24 mouse cellular contexts compared by ENCODE assay signal in genomic region chr13:67791921-67792455, GRCm38 (mm10). TPM values are rescaled to one million over a fixed set of nuclear protein-coding genes. Genes with fewer than 3 reads are reported as not detected.
DNase-seq lines count a peak whose midpoint lies in the region; ATAC-seq and TF ChIP-seq lines count a peak whose summit lies in the region.
"Had no signal": no experiment of that assay in that cellular context is flagged by ENCODE, and none has a peak within 500 bp of the region (broad histone marks: within the 10 kb centered on the region; RNA-seq: fewer than 3 reads in every experiment).

No protein-coding gene starts in this region.

- no peak overlapping the region for H3K4me2 ChIP-seq in forebrain, postnatal 0 days (ENCODE audit: low read depth)
- H3K4me2 ChIP-seq: embryonic facial prominence, embryonic 12.5 days; forebrain, embryonic 13.5 days; forebrain, embryonic 15.5 days had no signal

- H3K27me3 ChIP-seq in forebrain, postnatal 0 days (ENCODE audit: insufficient read depth, low read length), result no peaks in the 10 kb centered on the region
- H3K27me3 ChIP-seq: embryonic facial prominence, embryonic 12.5 days; forebrain, embryonic 13.5 days; forebrain, embryonic 15.5 days; Patski had no signal

- ATAC-seq in forebrain, postnatal 0 days, result no peak
- no peak for ATAC-seq in granulocyte monocyte progenitor cell, adult 5-6 weeks (replicated peaks; ENCODE audit: poor library complexity, severe bottlenecking)
- ATAC-seq: CD4-positive, CD25-positive, alpha-beta regulatory T cell, adult 4 months; forebrain, embryonic 13.5 days; forebrain, embryonic 15.5 days; Patski had no signal

- no peak overlapping the region for H3K9ac ChIP-seq in forebrain, postnatal 0 days
- H3K9ac ChIP-seq: embryonic facial prominence, embryonic 12.5 days; forebrain, embryonic 13.5 days; forebrain, embryonic 15.5 days had no signal

- peaks cover 10% of the 10 kb centered on the region; the same call in 1 of the 2 replicates for H3K36me3 ChIP-seq in forebrain, postnatal 0 days (ENCODE audit: insufficient read depth)
- H3K36me3 ChIP-seq: G1E had no signal

- 0 out of 2 replicates have a peak, but pooled peaks cover 4% of the 10 kb centered on the region for H3K9me3 ChIP-seq in forebrain, postnatal 0 days (ENCODE audit: low read length)
- H3K9me3 ChIP-seq: forebrain, embryonic 13.5 days; forebrain, embryonic 15.5 days; G1E had no signal

- no peaks in the 10 kb centered on the region for H3K4me1 ChIP-seq in forebrain, postnatal 0 days (ENCODE audit: insufficient read depth)
- H3K4me1 ChIP-seq: embryonic facial prominence, embryonic 10.5 days; embryonic facial prominence, embryonic 12.5 days; forebrain, embryonic 13.5 days; forebrain, embryonic 15.5 days had no signal

- no peak for TF ChIP-seq CTCF in forebrain, postnatal 0 days (IDR thresholded peaks at IDR 0.05; ENCODE audit: low read depth)

- 94% methylated on average over 10 of the region's 10 CpGs for WGBS in forebrain, postnatal 0 days

- no peak overlapping the region for H3K4me3 ChIP-seq in forebrain, postnatal 0 days (ENCODE audit: low read depth, low read length)
- H3K4me3 ChIP-seq: embryonic facial prominence, embryonic 10.5 days; embryonic facial prominence, embryonic 12.5 days; forebrain, embryonic 13.5 days; forebrain, embryonic 15.5 days had no signal

- no peak overlapping the region for H3K27ac ChIP-seq in forebrain, postnatal 0 days (ENCODE audit: low read depth, low read length)
- H3K27ac ChIP-seq: embryonic facial prominence, embryonic 10.5 days; embryonic facial prominence, embryonic 12.5 days; forebrain, embryonic 13.5 days; forebrain, embryonic 15.5 days had no signal

- intact Hi-C loops in heart, postnatal 10 days (cut with DNase I), result no loop called here

- DNase-seq in heart, adult 11 months, result peak; percentile 68
- no peak for DNase-seq in heart, postnatal 10 days
- DNase-seq in ES-CJ7 (ENCODE audit: low read depth, low spot score) (peak; percentile 51), R1 (ENCODE audit: low read depth, low spot score) (peak; percentile 66), ZHBTc4 (ENCODE audit: low read depth, low spot score) (peak; percentile 77)
- no peak for DNase-seq in forebrain, postnatal 0 days
- DNase-seq in spleen, postnatal 4 days (ENCODE audit: low spot score in 2 of 2), result no peak
- DNase-seq: adrenal gland, adult 2 months; adrenal gland, postnatal 10 days; adrenal gland, postnatal 25 days; B cell, adult 2 months; cerebellum, adult 11-12 months; cerebellum, adult 2 months; cerebellum, adult 9-10 months; cerebellum, postnatal 10 days; cerebellum, postnatal 25 days had no signal

RNA-seq across cellular contexts. Expression of gene Zfp493, which starts 12.5 kb away (rescaled TPM):
- 1 to 10 TPM in 1 of 2 experiments, under 1 TPM in 1; 0.84 to 1.1 TPM for total RNA-seq in heart, postnatal 10 days (2021)
- total RNA-seq in forebrain, postnatal 0 days (2014; rRNA removed), result 4.8 and 7.6 TPM in 2 replicates
- 1.1 and 1.3 TPM in 2 replicates for polyA plus RNA-seq in forebrain, postnatal 0 days (2015; fragmentation: Nextera tagmentation; extraction: Ambion mirVana)
- total RNA-seq in granulocyte monocyte progenitor cell, adult 5-6 weeks (2014; fragmentation: Nextera tagmentation), result 2.7 and 3.6 TPM in 2 replicates
- total RNA-seq in granulocyte monocyte progenitor cell, adult 5-6 weeks (2017), result 3.0 and 3.9 TPM in 2 replicates

RNA-seq across cellular contexts. Expression of gene Zfp273, which starts 21.6 kb away (rescaled TPM):
- 1 to 10 TPM; 1.9 to 2.8 TPM for total RNA-seq in heart, postnatal 10 days (2021)
- total RNA-seq in forebrain, postnatal 0 days (2014; rRNA removed), result 14.5 and 14.7 TPM in 2 replicates
- 7.4 and 8.7 TPM in 2 replicates for polyA plus RNA-seq in forebrain, postnatal 0 days (2015; fragmentation: Nextera tagmentation; extraction: Ambion mirVana)
- 3.7 and 5.9 TPM in 2 replicates for total RNA-seq in granulocyte monocyte progenitor cell, adult 5-6 weeks (2014; fragmentation: Nextera tagmentation)
- 6.0 and 7.0 TPM in 2 replicates for total RNA-seq in granulocyte monocyte progenitor cell, adult 5-6 weeks (2017)
- polyA plus RNA-seq: adrenal gland, adult 2 months had no signal

RNA-seq across cellular contexts. Expression of gene Zfp85, which starts 37.0 kb away (rescaled TPM):
- 1 to 10 TPM; 2.3 to 3.2 TPM for total RNA-seq in heart, postnatal 10 days (2021)
- total RNA-seq in forebrain, postnatal 0 days (2014; rRNA removed), result 11.5 and 12.1 TPM in 2 replicates
- polyA plus RNA-seq in forebrain, postnatal 0 days (2015; fragmentation: Nextera tagmentation; extraction: Ambion mirVana), result 3.8 and 4.1 TPM in 2 replicates
- total RNA-seq in granulocyte monocyte progenitor cell, adult 5-6 weeks (2014; fragmentation: Nextera tagmentation), result 6.3 and 7.5 TPM in 2 replicates
- total RNA-seq in granulocyte monocyte progenitor cell, adult 5-6 weeks (2017), result 7.3 and 7.8 TPM in 2 replicates
- polyA plus RNA-seq: adrenal gland, adult 2 months had no signal

RNA-seq across cellular contexts. Expression of gene Gm10037, which starts 38.9 kb away (rescaled TPM):
- total RNA-seq in heart, postnatal 10 days (2021), result under 1 TPM in 1 of 2 experiments, not detected in 1; 0.89 TPM
- 3.4 and 4.3 TPM in 2 replicates for total RNA-seq in forebrain, postnatal 0 days (2014; rRNA removed)
- polyA plus RNA-seq in forebrain, postnatal 0 days (2015; fragmentation: Nextera tagmentation; extraction: Ambion mirVana), result 4.4 and 5.8 TPM in 2 replicates
- total RNA-seq in granulocyte monocyte progenitor cell, adult 5-6 weeks (2014; fragmentation: Nextera tagmentation), result 1.6 TPM in 1 of 2 replicates, not detected in the other
- 1.0 TPM in 1 of 2 replicates, not detected in the other for total RNA-seq in granulocyte monocyte progenitor cell, adult 5-6 weeks (2017)
- total RNA-seq: G1E had no signal
- polyA plus RNA-seq: adrenal gland, adult 2 months; G1E had no signal

Comparison
In these comparisons a context has a peak if more than half of its experiments do, and no peak if none do; other contexts are left out.
1. DNase-seq: peak in heart, adult 11 months (single experiment), ES-CJ7 (single experiment), R1 (single experiment) and ZHBTc4 (single experiment); none in heart, postnatal 10 days (0 of 2), forebrain, postnatal 0 days (single experiment) and spleen, postnatal 4 days (0 of 2).